Mouse (Mus musculus) cerebellum, adult 11-12 months (tissue): Measurements from ENCODE around the gene Zdhhc8.

Experiments used
- DNase-seq: peaks from one replicate; pipeline ENCODE4 v3.0.0; 2022

Gene Zdhhc8

DNA sequence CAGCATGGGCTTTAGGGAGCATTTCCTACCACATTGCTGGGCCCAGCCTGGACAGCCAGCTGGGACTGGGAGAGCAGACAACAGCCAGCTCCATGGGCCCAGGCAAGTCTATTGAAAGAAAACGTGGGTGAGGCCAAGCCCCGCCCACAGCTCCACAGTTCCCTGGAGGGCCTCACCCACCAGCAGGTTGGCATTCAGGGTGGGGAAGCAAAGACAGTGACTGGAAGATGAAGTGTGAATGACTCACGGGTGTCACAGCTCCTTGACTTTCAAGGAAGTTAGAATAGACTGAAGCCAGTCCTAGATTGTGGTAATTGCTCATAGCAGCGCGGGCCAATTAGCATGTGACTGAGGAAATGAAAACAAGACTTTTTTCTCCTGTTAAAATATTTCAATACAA, 39.9 kb downstream of the Zdhhc8 start:
- no peak for DNase-seq

DNA sequence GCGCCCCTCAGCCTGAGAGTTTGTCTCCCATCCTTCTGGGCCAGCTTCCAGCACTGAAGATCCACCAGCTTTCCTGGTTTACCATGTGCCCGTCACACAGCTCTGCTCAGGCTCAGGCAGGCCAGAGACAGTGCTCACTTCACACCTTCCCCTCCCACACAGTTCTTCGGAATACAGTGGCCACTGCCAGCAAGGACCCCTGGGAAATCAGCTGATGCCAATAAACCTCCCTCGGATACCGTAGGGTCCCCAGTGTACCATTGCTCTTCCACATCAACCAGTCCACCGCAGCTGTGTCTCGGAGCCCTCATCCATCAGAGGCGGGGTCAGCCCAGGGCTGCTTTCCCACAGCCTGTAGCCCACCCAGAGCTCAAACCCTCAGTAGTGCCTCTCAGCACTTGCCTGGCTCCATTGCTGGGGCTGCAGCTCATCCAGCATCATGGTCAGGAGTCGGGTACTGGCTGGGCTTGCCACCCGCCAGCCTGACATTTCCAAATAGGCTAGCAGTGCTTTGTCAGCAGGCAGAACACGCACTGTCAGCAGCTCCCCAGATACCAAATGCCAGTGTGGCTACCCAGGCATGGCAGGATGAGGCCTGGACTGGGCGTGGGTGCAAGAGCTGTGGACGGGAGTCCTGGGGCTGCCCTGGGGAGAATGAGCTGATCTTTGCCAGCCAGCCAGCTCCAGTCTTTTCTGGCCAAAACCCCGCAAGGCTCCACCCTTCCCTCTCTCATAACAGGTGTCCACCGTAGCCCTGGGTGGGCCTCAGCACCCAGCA, 40.5 kb downstream of the Zdhhc8 start:
- no peak for DNase-seq

DNA sequence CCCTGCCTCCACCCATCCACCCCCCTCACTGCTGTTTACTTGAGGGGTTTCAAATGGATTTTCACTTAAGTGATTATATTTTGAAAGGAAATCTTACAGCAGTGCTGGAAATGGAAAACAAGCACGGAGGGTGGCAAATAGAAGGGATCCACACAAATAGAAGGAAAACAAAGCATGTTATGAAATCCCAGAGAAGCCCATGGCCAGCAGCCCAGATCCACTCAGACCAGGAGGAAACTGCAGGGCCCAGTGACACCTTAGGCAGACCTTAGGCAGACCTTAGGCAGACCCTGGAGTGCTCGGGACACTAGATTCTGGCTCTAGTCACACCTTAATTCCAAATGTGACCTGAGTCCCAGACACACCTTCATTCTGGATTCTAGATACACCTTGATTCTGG, 43.9 kb downstream of the Zdhhc8 start:
- DNase-seq: no peak

DNA sequence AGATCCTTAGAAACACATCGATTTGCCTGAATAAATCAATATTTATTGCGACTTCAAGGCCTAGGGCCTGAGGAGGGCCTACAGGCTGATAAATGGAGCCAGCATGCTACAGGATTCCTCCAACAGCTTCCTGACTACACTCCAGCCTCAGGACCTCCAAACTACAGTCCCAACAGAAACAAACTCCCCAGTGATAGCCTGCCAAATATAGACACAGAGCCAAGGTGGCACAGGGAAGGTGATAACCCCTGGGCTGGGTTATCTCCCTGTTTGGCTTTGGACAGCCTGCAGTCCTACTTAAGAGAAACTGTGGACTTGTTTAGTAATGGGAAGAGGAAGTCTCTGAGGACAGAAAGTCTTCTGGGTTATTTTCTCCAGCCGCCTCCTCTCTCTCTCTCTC, 47.7 kb downstream of the Zdhhc8 start:
- DNase-seq: no peak

DNA sequence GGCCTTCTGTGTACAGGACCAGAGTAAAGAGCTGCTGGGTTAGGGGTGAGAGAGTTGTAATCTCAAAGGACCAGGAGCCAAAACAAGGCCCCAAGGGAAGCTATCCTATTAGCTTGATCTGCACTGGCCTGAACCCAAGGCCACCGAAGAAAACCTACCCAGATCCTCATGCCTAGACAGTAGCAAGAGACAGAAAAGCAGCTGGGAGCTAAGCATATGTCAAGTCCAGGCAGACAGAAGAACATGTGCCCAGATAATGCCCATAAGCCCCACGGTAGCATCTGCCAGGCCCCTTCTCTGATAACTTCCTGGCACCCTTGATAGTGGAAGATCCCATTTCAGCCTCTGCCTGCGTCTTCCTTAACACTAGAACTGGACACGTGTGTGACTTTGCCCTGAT, 48.1 kb downstream of the Zdhhc8 start:
- no peak for DNase-seq

DNA sequence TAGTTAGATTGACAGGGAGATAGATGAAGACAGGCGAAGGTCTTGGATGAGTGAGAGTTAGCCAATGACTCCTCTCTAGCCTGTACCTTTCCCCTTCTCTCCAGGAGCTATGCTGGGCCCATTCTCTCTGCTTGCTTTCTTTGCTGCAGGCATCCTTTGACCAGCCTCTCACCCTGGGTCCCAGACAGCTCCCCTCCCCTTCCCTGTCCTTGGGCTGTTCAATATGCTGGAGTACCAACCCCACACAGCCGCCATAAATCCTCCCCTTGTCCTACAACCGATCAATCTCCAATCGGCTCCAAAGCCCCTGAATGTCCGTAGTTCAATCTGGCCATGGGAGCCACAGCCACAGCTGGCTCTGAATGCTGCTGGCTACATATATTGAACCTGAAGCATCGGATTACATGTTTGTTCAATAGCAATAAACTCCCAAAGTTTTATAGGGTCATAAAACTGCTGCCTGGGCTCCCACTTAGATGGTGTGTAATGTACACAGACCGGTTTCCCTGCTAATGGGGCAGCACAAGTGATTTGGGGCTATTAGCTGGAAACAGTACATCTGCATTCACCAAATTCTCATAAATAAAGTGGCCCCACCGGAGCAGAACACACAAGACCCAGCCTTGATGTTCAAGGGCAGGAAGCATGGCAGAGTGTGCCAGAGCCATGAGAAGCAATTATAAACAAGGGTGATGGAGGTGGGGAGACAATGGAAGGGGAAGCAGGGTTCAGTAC, 49.1 kb downstream of the Zdhhc8 start:
- DNase-seq: no peak

DNA sequence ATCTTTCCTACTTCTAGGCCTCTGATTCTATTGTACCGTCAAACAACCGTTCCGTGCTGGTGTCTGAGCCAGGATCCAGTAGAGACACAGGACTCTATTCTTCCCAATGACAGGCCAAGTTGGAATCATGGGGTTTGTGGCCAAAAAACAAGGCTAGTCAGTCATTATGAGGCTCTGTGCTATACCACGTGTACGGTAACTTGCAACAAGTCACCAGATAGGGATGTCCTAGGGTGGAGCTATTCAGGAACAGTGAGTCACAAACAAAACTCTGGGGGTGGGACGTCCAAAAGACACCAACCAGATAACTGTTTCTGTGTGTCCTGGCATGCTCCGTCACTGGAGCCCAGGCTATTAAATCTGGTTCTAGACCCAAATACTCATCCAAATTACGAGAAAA, 52.2 kb downstream of the Zdhhc8 start:
- no peak for DNase-seq

DNA sequence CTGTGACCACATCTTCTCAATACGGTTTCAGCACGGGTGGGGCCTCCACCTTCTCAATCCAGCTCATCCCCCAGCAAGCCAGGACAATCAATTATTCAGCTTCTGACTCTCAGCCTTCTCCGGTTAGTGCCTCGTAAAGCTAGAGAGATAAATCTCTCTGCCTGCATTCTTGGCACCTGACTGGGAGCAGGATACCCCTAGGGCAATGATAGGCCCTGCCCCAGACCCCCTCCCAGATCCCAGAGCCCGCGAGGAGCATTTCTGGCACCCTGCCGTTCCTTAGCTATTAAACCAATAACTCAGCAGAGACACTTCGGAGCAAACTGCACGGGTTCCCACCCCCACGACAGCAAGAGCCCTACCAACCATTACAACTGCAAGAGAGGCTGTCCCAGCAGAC, 53.5 kb downstream of the Zdhhc8 start:
- no peak for DNase-seq

DNA sequence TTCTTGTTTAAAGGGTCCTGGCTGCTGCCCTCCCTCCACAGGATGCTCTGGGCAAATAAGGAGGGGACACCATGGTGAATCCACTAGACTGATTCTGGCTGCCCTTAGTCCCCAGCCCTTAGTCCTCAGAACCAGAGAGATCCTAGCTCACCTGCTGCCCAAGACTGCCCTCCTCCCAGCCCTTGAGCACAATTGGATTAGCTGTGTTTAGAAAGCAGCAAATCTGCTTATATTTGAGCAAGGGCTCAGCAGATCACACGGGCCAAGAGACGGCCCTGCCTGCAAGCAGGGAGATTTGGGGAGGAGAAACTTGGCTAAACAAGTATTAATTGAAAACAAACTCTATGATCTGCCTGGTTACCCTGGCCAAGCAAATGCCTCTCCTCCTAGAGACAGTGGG, 55.3 kb downstream of the Zdhhc8 start:
- no peak for DNase-seq

DNA sequence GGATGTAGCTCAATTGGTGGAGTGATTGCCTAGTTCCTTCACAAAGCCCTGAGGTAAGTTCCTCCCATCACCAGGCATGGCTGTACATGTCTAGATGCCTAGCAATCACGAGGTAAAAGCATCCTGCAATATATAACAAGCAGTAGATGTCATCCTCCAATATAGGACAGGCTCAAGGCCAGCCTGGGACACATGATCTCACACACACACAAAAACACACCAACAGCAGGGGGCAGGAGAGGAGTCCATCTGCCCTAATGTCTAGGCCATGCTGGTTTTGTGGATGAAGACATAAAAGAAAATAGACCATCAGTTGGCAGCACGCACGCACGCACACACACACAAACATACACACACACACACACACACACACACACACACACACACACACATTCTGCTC, 58.2 kb downstream of the Zdhhc8 start:
- DNase-seq: no peak

DNA sequence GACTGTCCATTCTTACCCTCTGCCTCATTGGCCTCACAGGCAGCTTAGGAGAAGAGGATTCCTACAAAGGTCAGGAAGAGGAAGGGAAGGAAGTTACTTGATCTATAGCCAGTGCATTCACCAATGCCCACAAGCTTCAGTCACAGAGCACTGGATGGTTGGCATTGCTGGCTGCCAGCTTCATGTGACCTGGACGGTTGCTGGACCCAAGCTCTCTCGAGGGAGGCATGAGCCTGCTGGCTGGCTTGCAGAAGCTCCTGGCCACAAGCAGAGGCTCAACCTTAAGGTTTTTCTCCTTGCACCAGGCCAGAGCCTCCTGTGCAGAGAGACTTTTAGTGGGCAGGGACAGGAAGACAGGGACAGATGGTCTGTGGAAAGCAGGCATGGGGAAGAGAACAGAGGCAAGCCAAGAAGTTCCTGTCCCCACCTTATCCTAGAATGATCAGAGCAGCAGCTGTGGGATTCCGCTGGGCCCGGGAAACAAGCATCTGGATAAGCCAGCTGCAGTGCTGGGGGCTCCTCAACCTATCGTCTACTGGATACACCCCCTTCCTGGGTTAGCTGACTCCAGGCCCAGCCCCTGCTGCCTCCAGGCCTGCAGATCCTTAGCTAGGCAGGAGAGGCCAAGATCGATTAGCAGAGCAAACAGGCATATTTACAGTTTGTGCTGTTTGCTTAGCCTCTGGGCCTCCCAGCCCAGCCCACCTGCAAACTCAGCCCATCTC, 59.0 kb downstream of the Zdhhc8 start:
- no peak for DNase-seq

DNA sequence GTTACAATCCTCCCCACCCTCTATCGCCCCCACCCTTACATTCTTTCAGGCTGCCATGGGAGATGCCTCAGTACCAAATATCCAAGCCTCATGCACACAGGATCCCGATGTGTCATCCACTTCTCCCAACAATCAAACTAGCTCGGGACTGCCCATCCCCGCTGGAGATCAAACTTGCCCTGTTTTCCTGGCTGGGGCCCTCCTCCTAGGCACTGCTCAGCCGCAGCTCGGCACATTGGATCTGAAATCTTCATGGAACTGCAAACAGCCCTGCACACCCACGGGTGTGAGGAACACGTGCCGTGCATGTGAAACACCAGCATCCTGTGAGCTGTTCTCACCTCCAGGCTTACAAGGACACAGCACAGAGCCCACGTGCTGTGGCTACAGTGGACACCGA, 61.1 kb downstream of the Zdhhc8 start:
- no peak for DNase-seq

DNA sequence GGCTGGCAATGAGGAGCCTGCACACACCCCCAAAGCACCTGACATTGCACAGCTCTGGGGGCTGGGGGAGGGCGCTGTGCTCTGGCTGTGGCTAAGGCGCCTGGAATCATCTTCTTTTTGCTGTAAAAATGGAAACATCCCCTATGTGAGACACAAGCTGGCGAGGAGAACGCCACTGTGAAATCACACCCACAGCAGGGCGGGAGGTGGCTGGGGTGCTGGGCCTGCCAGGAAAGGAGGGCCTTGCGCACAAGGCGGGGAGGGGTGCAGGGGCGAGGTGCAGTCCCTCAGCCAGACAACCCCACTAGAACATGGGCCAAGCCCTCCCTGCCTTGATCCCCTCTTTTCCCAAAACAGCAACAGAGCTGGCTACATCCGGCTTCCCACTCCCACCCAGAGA, 61.7 kb downstream of the Zdhhc8 start:
- no peak for DNase-seq

DNA sequence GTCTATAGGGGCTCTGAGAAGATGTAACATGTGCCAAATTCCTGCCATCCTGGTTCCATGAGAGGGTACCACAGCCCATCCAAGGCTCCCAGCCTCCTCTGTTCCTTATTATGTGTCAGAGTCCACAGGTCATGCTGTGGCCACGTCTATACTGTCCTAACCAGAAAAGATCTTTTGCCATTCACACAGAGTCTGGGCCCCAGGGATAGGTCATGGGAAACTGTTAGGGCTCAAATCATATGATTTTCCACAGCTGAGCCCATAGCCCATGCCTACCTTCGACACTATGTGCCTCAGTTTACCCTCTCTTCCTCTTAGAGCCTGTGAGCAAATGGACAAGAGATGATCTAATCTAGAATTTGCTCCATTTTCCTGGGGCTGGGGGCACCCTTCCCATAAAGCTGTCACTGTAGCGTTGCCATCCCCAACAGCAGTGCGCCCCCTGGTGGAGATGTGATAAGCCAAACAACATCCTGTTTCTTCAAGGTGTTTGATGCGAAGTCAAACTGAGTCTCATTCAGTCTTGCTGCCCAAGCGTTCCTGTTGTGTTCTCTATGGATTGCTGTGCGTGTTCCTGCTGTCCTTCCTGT, 62.6 kb downstream of the Zdhhc8 start:
- peak; percentile 79 for DNase-seq
